Mouse (Mus musculus): ENCODE results near the gene Gm20696. TPM values are rescaled to one million over a fixed set of nuclear protein-coding genes. Genes with fewer than 3 reads are reported as not detected.

Gm20696 gene
- polyA plus RNA-seq, 1 experiment from 2014 or later, result 3.0 TPM

GRCm38 (mm10) chr6:99515667-99516199, 150.9 kb downstream of the Gm20696 start:
- WGBS, result 86% methylated on average over 7 of the region's 7 CpGs

GRCm38 (mm10) chr6:99511862-99512261, 154.7 kb downstream of the Gm20696 start:
- H3K36me3 ChIP-seq (ENCODE audit: control insufficient read depth, insufficient read depth, low read length), result no peaks in the 10 kb centered on the region
- ATAC-seq (ENCODE audit: low read depth), result no peak
- no peak overlapping the region for H3K4me3 ChIP-seq (ENCODE audit: low read depth, low read length)
- no peak overlapping the region for H3K9ac ChIP-seq (replicated peaks; ENCODE audit: low read depth, low read length)
- no peaks in the 10 kb centered on the region for H3K9me3 ChIP-seq (ENCODE audit: control insufficient read depth, low read length)
- 61% methylated on average over 6 of the region's 6 CpGs for WGBS
- H3K4me1 ChIP-seq (ENCODE audit: control insufficient read depth, insufficient read depth, low read length), result no peaks in the 10 kb centered on the region
- no peaks in the 10 kb centered on the region for H3K27me3 ChIP-seq (ENCODE audit: control insufficient read depth, insufficient read depth, low read length)
- H3K27ac ChIP-seq (ENCODE audit: low read depth, low read length), result no peak overlapping the region
- no peak overlapping the region for H3K4me2 ChIP-seq (ENCODE audit: low read depth, low read length)

More at GRCm38 (mm10) chr6:99515667-99516199, 150.9 kb downstream of the Gm20696 start:
- Histone ChIP-seq H3K4me2 (ENCODE audit: low read depth, low read length) (no peak overlapping the region), H3K9ac (replicated peaks; ENCODE audit: low read depth, low read length) (no peak overlapping the region), H3K4me1 (ENCODE audit: control insufficient read depth, insufficient read depth, low read length) (no peaks in the 10 kb centered on the region), H3K27me3 (ENCODE audit: control insufficient read depth, insufficient read depth, low read length) (no peaks in the 10 kb centered on the region), H3K4me3 (ENCODE audit: low read depth, low read length) (no peak overlapping the region), H3K27ac (ENCODE audit: low read depth, low read length) (no peak overlapping the region), H3K9me3 (ENCODE audit: control insufficient read depth, low read length) (no peaks in the 10 kb centered on the region), H3K36me3 (ENCODE audit: control insufficient read depth, insufficient read depth, low read length) (no peaks in the 10 kb centered on the region)
- ATAC-seq (ENCODE audit: low read depth), result no peak

GRCm38 (mm10) chr6:99509189-99509592, 157.4 kb downstream of the Gm20696 start:
- H3K4me2 ChIP-seq (ENCODE audit: low read depth, low read length), result no peak overlapping the region
- no peaks in the 10 kb centered on the region for H3K36me3 ChIP-seq (ENCODE audit: control insufficient read depth, insufficient read depth, low read length)
- H3K9me3 ChIP-seq (ENCODE audit: control insufficient read depth, low read length), result no peaks in the 10 kb centered on the region
- no peak overlapping the region for H3K9ac ChIP-seq (replicated peaks; ENCODE audit: low read depth, low read length)
- H3K27me3 ChIP-seq (ENCODE audit: control insufficient read depth, insufficient read depth, low read length), result no peaks in the 10 kb centered on the region
- H3K27ac ChIP-seq (ENCODE audit: low read depth, low read length), result no peak overlapping the region
- H3K4me3 ChIP-seq (ENCODE audit: low read depth, low read length), result no peak overlapping the region
- no peaks in the 10 kb centered on the region for H3K4me1 ChIP-seq (ENCODE audit: control insufficient read depth, insufficient read depth, low read length)
- 67% methylated on average over 9 of the region's 9 CpGs for WGBS
- ATAC-seq (ENCODE audit: low read depth), result peak; percentile 68; the same call in 1 of the 2 replicates

DNA sequence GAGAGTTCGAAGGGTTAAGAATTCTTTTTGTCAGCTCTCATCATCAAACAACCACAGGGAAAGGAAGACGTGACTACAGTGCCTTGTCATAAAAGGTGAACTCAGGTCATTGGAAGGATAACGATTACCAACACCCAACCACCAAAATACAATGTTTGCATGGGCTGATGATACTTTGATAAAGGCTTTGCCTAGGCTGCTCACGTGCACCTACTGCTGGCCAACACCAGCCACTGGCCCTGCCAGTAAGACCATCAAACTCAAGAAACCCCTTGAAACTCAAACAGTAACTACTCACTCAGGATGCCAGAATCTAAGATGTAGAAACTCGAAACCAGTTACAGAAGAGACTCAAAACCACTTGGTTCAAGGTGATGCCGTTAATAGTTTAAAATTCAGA, 159.8 kb downstream of the Gm20696 start:
- Histone ChIP-seq H3K9ac (replicated peaks; ENCODE audit: low read depth, low read length) (no peak overlapping the region), H3K4me2 (ENCODE audit: low read depth, low read length) (no peak overlapping the region), H3K4me3 (ENCODE audit: low read depth, low read length) (no peak overlapping the region), H3K36me3 (ENCODE audit: control insufficient read depth, insufficient read depth, low read length) (no peaks in the 10 kb centered on the region), H3K27me3 (ENCODE audit: control insufficient read depth, insufficient read depth, low read length) (no peaks in the 10 kb centered on the region), H3K27ac (ENCODE audit: low read depth, low read length) (no peak overlapping the region), H3K9me3 (ENCODE audit: control insufficient read depth, low read length) (no peaks in the 10 kb centered on the region), H3K4me1 (ENCODE audit: control insufficient read depth, insufficient read depth, low read length) (no peaks in the 10 kb centered on the region)
- WGBS, result 86% methylated on average over 6 of the region's 6 CpGs
- ATAC-seq (ENCODE audit: low read depth), result no peak

GRCm38 (mm10) chr6:99503741-99504140, 162.9 kb downstream of the Gm20696 start:
- Histone ChIP-seq H3K27ac (ENCODE audit: low read depth, low read length) (no peak overlapping the region), H3K27me3 (ENCODE audit: control insufficient read depth, insufficient read depth, low read length) (no peaks in the 10 kb centered on the region), H3K36me3 (ENCODE audit: control insufficient read depth, insufficient read depth, low read length) (no peaks in the 10 kb centered on the region), H3K4me3 (ENCODE audit: low read depth, low read length) (no peak overlapping the region), H3K4me1 (ENCODE audit: control insufficient read depth, insufficient read depth, low read length) (no peaks in the 10 kb centered on the region), H3K4me2 (ENCODE audit: low read depth, low read length) (no peak overlapping the region), H3K9ac (replicated peaks; ENCODE audit: low read depth, low read length) (no peak overlapping the region), H3K9me3 (ENCODE audit: control insufficient read depth, low read length) (no peaks in the 10 kb centered on the region)
- no peak for ATAC-seq (ENCODE audit: low read depth)
- 90% methylated on average over 1 of the region's 1 CpGs for WGBS

GRCm38 (mm10) chr6:99502727-99503126, 163.9 kb downstream of the Gm20696 start:
- Histone ChIP-seq H3K4me2 (ENCODE audit: low read depth, low read length) (no peak overlapping the region), H3K9me3 (ENCODE audit: control insufficient read depth, low read length) (no peaks in the 10 kb centered on the region), H3K27ac (ENCODE audit: low read depth, low read length) (no peak overlapping the region), H3K27me3 (ENCODE audit: control insufficient read depth, insufficient read depth, low read length) (no peaks in the 10 kb centered on the region), H3K4me1 (ENCODE audit: control insufficient read depth, insufficient read depth, low read length) (no peaks in the 10 kb centered on the region), H3K36me3 (ENCODE audit: control insufficient read depth, insufficient read depth, low read length) (no peaks in the 10 kb centered on the region), H3K4me3 (ENCODE audit: low read depth, low read length) (no peak overlapping the region), H3K9ac (replicated peaks; ENCODE audit: low read depth, low read length) (no peak overlapping the region)
- WGBS, result 90% methylated on average over 2 of the region's 2 CpGs
- no peak for ATAC-seq (ENCODE audit: low read depth)

DNA sequence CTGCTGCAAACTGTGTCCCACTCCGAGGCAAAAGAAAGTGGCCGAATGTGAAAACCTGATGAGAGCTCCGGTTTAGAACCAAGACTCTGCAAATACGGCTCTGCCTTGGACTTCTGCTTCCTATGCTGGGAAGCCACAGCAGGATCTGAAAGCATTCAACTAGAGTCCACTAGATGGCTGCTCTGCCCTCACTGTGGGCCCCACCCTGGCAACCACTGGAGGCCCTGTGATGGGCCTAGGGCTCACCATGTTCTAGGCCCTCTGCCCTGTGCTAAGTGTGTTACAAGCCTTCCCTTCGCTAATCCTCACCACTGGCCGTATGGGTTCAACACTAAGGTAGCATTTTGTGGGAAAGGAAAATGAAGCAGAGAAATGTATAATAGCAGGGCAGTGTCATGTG, 164.3 kb downstream of the Gm20696 start:
- no peak for ATAC-seq (ENCODE audit: low read depth)
- no peaks in the 10 kb centered on the region for H3K4me1 ChIP-seq (ENCODE audit: control insufficient read depth, insufficient read depth, low read length)
- WGBS, result 91% methylated on average over 6 of the region's 6 CpGs
- H3K4me2 ChIP-seq (ENCODE audit: low read depth, low read length), result no peak overlapping the region
- no peaks in the 10 kb centered on the region for H3K36me3 ChIP-seq (ENCODE audit: control insufficient read depth, insufficient read depth, low read length)
- no peak overlapping the region for H3K4me3 ChIP-seq (ENCODE audit: low read depth, low read length)
- H3K9ac ChIP-seq (replicated peaks; ENCODE audit: low read depth, low read length), result no peak overlapping the region
- no peaks in the 10 kb centered on the region for H3K27me3 ChIP-seq (ENCODE audit: control insufficient read depth, insufficient read depth, low read length)
- no peak overlapping the region for H3K27ac ChIP-seq (ENCODE audit: low read depth, low read length)
- no peaks in the 10 kb centered on the region for H3K9me3 ChIP-seq (ENCODE audit: control insufficient read depth, low read length)

DNA sequence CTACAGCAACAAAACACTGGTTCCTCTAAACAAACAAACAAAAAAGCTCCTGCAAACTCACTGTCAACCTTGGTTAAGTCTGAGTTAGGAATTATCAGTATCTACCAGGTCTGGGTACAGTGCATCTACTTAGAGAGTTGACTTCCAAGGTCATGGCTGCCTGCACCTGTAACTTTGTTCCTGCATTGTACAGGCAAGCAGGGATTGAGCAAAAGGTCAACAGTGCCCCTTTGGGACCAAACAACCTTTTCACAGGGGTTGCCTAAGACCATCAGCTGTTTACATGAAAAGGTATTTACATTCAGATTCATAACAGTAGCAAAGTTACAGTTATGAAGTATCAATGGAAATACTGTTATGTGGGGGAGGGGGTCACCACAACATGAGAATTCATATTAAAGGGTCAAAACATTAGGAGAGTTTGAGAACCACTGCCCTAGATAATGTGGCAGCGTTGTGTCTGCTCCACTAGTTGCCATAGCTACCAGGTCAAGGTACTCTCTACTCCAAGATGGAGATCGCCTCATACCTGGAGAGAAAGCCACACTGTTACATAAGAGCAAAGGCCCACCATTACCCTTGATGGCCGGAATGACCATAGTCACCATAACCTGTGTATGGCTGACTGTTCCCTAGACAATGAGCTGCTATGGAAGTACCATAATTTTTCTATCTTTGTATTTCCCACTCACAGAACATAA, 165.9 kb downstream of the Gm20696 start:
- no peak overlapping the region for H3K4me3 ChIP-seq (ENCODE audit: low read depth, low read length)
- no peak overlapping the region for H3K9ac ChIP-seq (replicated peaks; ENCODE audit: low read depth, low read length)
- H3K4me1 ChIP-seq (ENCODE audit: control insufficient read depth, insufficient read depth, low read length), result no peaks in the 10 kb centered on the region
- H3K9me3 ChIP-seq (ENCODE audit: control insufficient read depth, low read length), result no peaks in the 10 kb centered on the region
- H3K4me2 ChIP-seq (ENCODE audit: low read depth, low read length), result no peak overlapping the region
- no peaks in the 10 kb centered on the region for H3K36me3 ChIP-seq (ENCODE audit: control insufficient read depth, insufficient read depth, low read length)
- 93% methylated on average over 3 of the region's 3 CpGs for WGBS
- ATAC-seq (ENCODE audit: low read depth), result no peak
- H3K27me3 ChIP-seq (ENCODE audit: control insufficient read depth, insufficient read depth, low read length), result no peaks in the 10 kb centered on the region
- H3K27ac ChIP-seq (ENCODE audit: low read depth, low read length), result no peak overlapping the region

GRCm38 (mm10) chr6:99498082-99498481, 168.5 kb downstream of the Gm20696 start:
- H3K9me3 ChIP-seq (ENCODE audit: control insufficient read depth, low read length), result no peaks in the 10 kb centered on the region
- H3K9ac ChIP-seq (replicated peaks; ENCODE audit: low read depth, low read length), result no peak overlapping the region
- no peak overlapping the region for H3K4me3 ChIP-seq (ENCODE audit: low read depth, low read length)
- WGBS, result 86% methylated on average over 7 of the region's 7 CpGs
- H3K27ac ChIP-seq (ENCODE audit: low read depth, low read length), result no peak overlapping the region
- no peak overlapping the region for H3K4me2 ChIP-seq (ENCODE audit: low read depth, low read length)
- no peak for ATAC-seq (ENCODE audit: low read depth)
- H3K27me3 ChIP-seq (ENCODE audit: control insufficient read depth, insufficient read depth, low read length), result no peaks in the 10 kb centered on the region
- no peaks in the 10 kb centered on the region for H3K4me1 ChIP-seq (ENCODE audit: control insufficient read depth, insufficient read depth, low read length)
- H3K36me3 ChIP-seq (ENCODE audit: control insufficient read depth, insufficient read depth, low read length), result no peaks in the 10 kb centered on the region
